Mouse (Mus musculus): ENCODE data around the gene Llcfc1.

DNA sequence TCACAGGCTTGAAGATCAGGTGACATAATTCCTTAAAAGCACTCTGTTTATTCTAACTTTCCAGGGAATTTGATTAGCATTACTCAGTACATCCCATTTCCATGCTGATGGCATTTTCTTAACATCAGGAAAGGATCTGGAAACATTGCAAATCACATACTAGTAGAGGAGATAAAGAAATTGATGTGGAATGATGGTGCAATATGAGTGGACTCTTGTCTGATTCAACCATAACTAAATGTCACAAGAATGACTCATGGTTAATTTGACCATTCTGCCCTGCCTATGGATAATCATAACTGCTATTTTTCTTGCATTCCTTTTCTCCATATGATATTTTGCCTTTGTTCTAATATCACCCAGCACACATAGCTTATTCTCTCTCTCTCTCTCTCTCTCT is 8.0 kb downstream of the Llcfc1 start:
- TF ChIP-seq POLR2A (IDR thresholded peaks at IDR 0.05; ENCODE audit: extremely low read depth, insufficient read depth, low read length), result no peak
- TF ChIP-seq CTCF (IDR thresholded peaks at IDR 0.05; ENCODE audit: low read depth, low read length), result no peak

Measured in liver, adult 2 months (tissue).